17 mouse cellular contexts compared by ENCODE assay signal in the genomic region with DNA sequence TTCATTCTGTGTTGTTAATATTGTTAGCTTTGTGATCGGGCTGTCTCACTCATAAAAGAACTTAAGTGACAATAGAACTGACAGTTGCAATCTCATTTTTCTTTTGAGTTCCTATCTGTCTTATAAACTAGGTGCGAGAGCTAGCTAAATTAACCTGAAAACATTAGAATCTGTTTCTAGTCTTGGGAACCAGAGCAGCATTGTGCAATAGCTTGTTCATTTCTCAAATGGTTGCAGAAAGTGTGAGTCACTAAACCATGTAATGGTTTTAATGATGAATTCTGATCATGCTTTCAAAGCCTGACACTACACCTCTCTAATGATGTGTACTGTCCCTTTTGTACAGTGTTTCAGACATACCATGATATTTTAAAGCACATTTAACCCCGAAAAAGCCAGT.
"Had no signal": no experiment of that assay in that cellular context is flagged by ENCODE, and none has a peak within 500 bp of the region (broad histone marks: within the 10 kb centered on the region; RNA-seq: fewer than 3 reads in every experiment).

No protein-coding gene starts in this region.

- H3K27ac ChIP-seq: lung, embryonic 15.5 days; macrophage; midbrain, embryonic 13.5 days; midbrain, embryonic 15.5 days; neural tube, embryonic 12.5 days; stomach, embryonic 15.5 days; stomach, postnatal 0 days had no signal

- ATAC-seq: lung, postnatal 0 days; midbrain, embryonic 13.5 days; midbrain, embryonic 15.5 days had no signal

- H3K36me3 ChIP-seq: lung, embryonic 15.5 days; midbrain, embryonic 13.5 days; midbrain, embryonic 15.5 days; neural tube, embryonic 12.5 days; stomach, embryonic 15.5 days had no signal

- H3K9ac ChIP-seq: lung, embryonic 15.5 days; midbrain, embryonic 13.5 days; midbrain, embryonic 15.5 days; neural tube, embryonic 12.5 days; stomach, embryonic 15.5 days had no signal

- H3K4me2 ChIP-seq: lung, embryonic 15.5 days; midbrain, embryonic 11.5 days; midbrain, embryonic 13.5 days; midbrain, embryonic 15.5 days; neural tube, embryonic 12.5 days; stomach, embryonic 15.5 days had no signal

- H3K27me3 ChIP-seq: lung, embryonic 15.5 days; megakaryocyte, embryonic 14.5 days; midbrain, embryonic 13.5 days; midbrain, embryonic 15.5 days; neural tube, embryonic 12.5 days; stomach, embryonic 15.5 days had no signal

- DNase-seq: lung, adult 2 months; lung, postnatal 14 days; lung, postnatal 36 days; right cerebral cortex, postnatal 14 days; thymus, adult 2 months; thymus, postnatal 25 days; thymus, postnatal 4 days had no signal

- H3K4me1 ChIP-seq: lung, embryonic 15.5 days; megakaryocyte, embryonic 14.5 days; midbrain, embryonic 13.5 days; midbrain, embryonic 15.5 days; neural tube, embryonic 12.5 days; stomach, embryonic 15.5 days had no signal

- H3K4me3 ChIP-seq: lung, embryonic 15.5 days; megakaryocyte, embryonic 14.5 days; midbrain, embryonic 13.5 days; midbrain, embryonic 15.5 days; neural tube, embryonic 12.5 days; stomach, embryonic 15.5 days had no signal

- H3K9me3 ChIP-seq: lung, embryonic 15.5 days; megakaryocyte, embryonic 14.5 days; midbrain, embryonic 13.5 days; midbrain, embryonic 15.5 days; neural tube, embryonic 12.5 days; stomach, embryonic 15.5 days had no signal
